Mouse (Mus musculus): ENCODE results near the gene Rab6b. TPM values are rescaled to one million over a fixed set of nuclear protein-coding genes. Genes with fewer than 3 reads are reported as not detected.

The Rab6b gene
- polyA plus RNA-seq, 1 experiment from 2014 or later = 12.3 TPM

GRCm38 (mm10) chr9:103188416-103188815 is 76.8 kb downstream of the Rab6b start:
- DNase-seq (ENCODE audit: low spot score) = no peak
- H3K27ac ChIP-seq (replicated peaks) = no peak overlapping the region
- no peaks in the 10 kb centered on the region for H3K4me1 ChIP-seq
- H3K36me3 ChIP-seq = peaks cover 67% of the 10 kb centered on the region
- H3K4me3 ChIP-seq = no peak overlapping the region
- 94% methylated on average over 4 of the region's 4 CpGs for WGBS
- no peaks in the 10 kb centered on the region for H3K27me3 ChIP-seq (ENCODE audit: low read depth, poor library complexity, severe bottlenecking)
- no peaks in the 10 kb centered on the region for H3K9me3 ChIP-seq (replicated peaks)

- Histone ChIP-seq H3K4me1 (peaks cover 8% of the 10 kb centered on the region; the same call in 1 of the 2 replicates), H3K27me3 (ENCODE audit: low read depth, poor library complexity, severe bottlenecking) (no peaks in the 10 kb centered on the region), H3K9me3 (replicated peaks) (no peaks in the 10 kb centered on the region), H3K36me3 (peaks cover 39% of the 10 kb centered on the region), H3K4me3 (peak within 1 kb of the TSS; percentile 95), H3K27ac (replicated peaks) (peak within 1 kb of the TSS; percentile 95)
- WGBS = under 1% methylated on average over 45 of the region's 45 CpGs
- DNase-seq (ENCODE audit: low spot score) = peak; percentile 90
Observed at GRCm38 (mm10) chr9:103201561-103202260, 90.1 kb downstream of the Rab6b start, which contains the start of gene Srprb. Srprb (minus strand) TSS chr9:103202137.

- DNase-seq (ENCODE audit: low spot score) = no peak
- Histone ChIP-seq H3K4me1 (peaks cover 11% of the 10 kb centered on the region; the same call in 1 of the 2 replicates), H3K36me3 (no peaks in the 10 kb centered on the region), H3K27me3 (ENCODE audit: low read depth, poor library complexity, severe bottlenecking) (no peaks in the 10 kb centered on the region), H3K4me3 (no peak overlapping the region), H3K9me3 (replicated peaks) (no peaks in the 10 kb centered on the region), H3K27ac (replicated peaks) (no peak overlapping the region)
- WGBS = 96% methylated on average over 5 of the region's 5 CpGs
Observed at GRCm38 (mm10) chr9:103205786-103206185, 94.2 kb downstream of the Rab6b start.

- DNase-seq (ENCODE audit: low spot score) = peak; percentile 79
- Histone ChIP-seq H3K27ac (replicated peaks) (no peak overlapping the region), H3K9me3 (replicated peaks) (no peaks in the 10 kb centered on the region), H3K36me3 (no peaks in the 10 kb centered on the region), H3K4me1 (peaks cover 7% of the 10 kb centered on the region; the same call in 1 of the 2 replicates), H3K4me3 (peak overlapping the region; percentile 37), H3K27me3 (ENCODE audit: low read depth, poor library complexity, severe bottlenecking) (no peaks in the 10 kb centered on the region)
- 10% methylated on average over 16 of the region's 16 CpGs for WGBS
Observed at GRCm38 (mm10) chr9:103207846-103208245, 96.3 kb downstream of the Rab6b start.

- Histone ChIP-seq H3K27me3 (ENCODE audit: low read depth, poor library complexity, severe bottlenecking) (no peaks in the 10 kb centered on the region), H3K27ac (replicated peaks) (no peak overlapping the region), H3K4me1 (peaks cover 7% of the 10 kb centered on the region; the same call in 1 of the 2 replicates), H3K9me3 (replicated peaks) (no peaks in the 10 kb centered on the region), H3K4me3 (no peak overlapping the region), H3K36me3 (no peaks in the 10 kb centered on the region)
- 60% methylated on average over 6 of the region's 6 CpGs for WGBS
- DNase-seq (ENCODE audit: low spot score) = no peak
Observed at GRCm38 (mm10) chr9:103208802-103209423, 97.3 kb downstream of the Rab6b start.

GRCm38 (mm10) chr9:103212654-103213420 is 101.2 kb downstream of the Rab6b start:
- DNase-seq (ENCODE audit: low spot score) = no peak
- WGBS = 86% methylated on average over 28 of the region's 28 CpGs
- H3K4me3 ChIP-seq = no peak overlapping the region
- H3K27me3 ChIP-seq (ENCODE audit: low read depth, poor library complexity, severe bottlenecking) = no peaks in the 10 kb centered on the region
- no peak overlapping the region for H3K27ac ChIP-seq (replicated peaks)
- peaks cover 4% of the 10 kb centered on the region; the same call in 1 of the 2 replicates for H3K4me1 ChIP-seq
- H3K9me3 ChIP-seq (replicated peaks) = no peaks in the 10 kb centered on the region
- no peaks in the 10 kb centered on the region for H3K36me3 ChIP-seq

- DNase-seq (ENCODE audit: low spot score) = no peak
- no peaks in the 10 kb centered on the region for H3K36me3 ChIP-seq
- H3K27me3 ChIP-seq (ENCODE audit: low read depth, poor library complexity, severe bottlenecking) = no peaks in the 10 kb centered on the region
- no peak overlapping the region for H3K4me3 ChIP-seq
- no peaks in the 10 kb centered on the region for H3K9me3 ChIP-seq (replicated peaks)
- 76% methylated on average over 2 of the region's 2 CpGs for WGBS
- no peak overlapping the region for H3K27ac ChIP-seq (replicated peaks)
- H3K4me1 ChIP-seq = no peaks in the 10 kb centered on the region
Observed at GRCm38 (mm10) chr9:103213631-103214030, 102.0 kb downstream of the Rab6b start.

GRCm38 (mm10) chr9:103214281-103214680 is 102.7 kb downstream of the Rab6b start:
- H3K4me1 ChIP-seq = no peaks in the 10 kb centered on the region
- no peaks in the 10 kb centered on the region for H3K9me3 ChIP-seq (replicated peaks)
- H3K4me3 ChIP-seq = no peak overlapping the region
- 84% methylated on average over 6 of the region's 6 CpGs for WGBS
- H3K27ac ChIP-seq (replicated peaks) = no peak overlapping the region
- no peaks in the 10 kb centered on the region for H3K27me3 ChIP-seq (ENCODE audit: low read depth, poor library complexity, severe bottlenecking)
- H3K36me3 ChIP-seq = no peaks in the 10 kb centered on the region
- no peak for DNase-seq (ENCODE audit: low spot score)

GRCm38 (mm10) chr9:103224721-103225120 is 113.1 kb downstream of the Rab6b start:
- H3K4me3 ChIP-seq = no peak overlapping the region
- H3K4me1 ChIP-seq = no peaks in the 10 kb centered on the region
- no peak for DNase-seq (ENCODE audit: low spot score)
- no peaks in the 10 kb centered on the region for H3K36me3 ChIP-seq
- no peak overlapping the region for H3K27ac ChIP-seq (replicated peaks)
- 94% methylated on average over 7 of the region's 7 CpGs for WGBS
- no peaks in the 10 kb centered on the region for H3K27me3 ChIP-seq (ENCODE audit: low read depth, poor library complexity, severe bottlenecking)
- no peaks in the 10 kb centered on the region for H3K9me3 ChIP-seq (replicated peaks)

GRCm38 (mm10) chr9:103225464-103225863 is 113.9 kb downstream of the Rab6b start:
- Histone ChIP-seq H3K27ac (replicated peaks) (no peak overlapping the region), H3K4me3 (no peak overlapping the region), H3K4me1 (peaks cover 7% of the 10 kb centered on the region), H3K27me3 (ENCODE audit: low read depth, poor library complexity, severe bottlenecking) (no peaks in the 10 kb centered on the region), H3K9me3 (replicated peaks) (no peaks in the 10 kb centered on the region), H3K36me3 (no peaks in the 10 kb centered on the region)
- 70% methylated on average over 3 of the region's 3 CpGs for WGBS
- no peak for DNase-seq (ENCODE audit: low spot score)

GRCm38 (mm10) chr9:103226806-103227205 is 115.2 kb downstream of the Rab6b start:
- H3K9me3 ChIP-seq (replicated peaks) = no peaks in the 10 kb centered on the region
- DNase-seq (ENCODE audit: low spot score) = no peak
- no peak overlapping the region for H3K4me3 ChIP-seq
- H3K4me1 ChIP-seq = peaks cover 13% of the 10 kb centered on the region
- 94% methylated on average over 15 of the region's 15 CpGs for WGBS
- no peaks in the 10 kb centered on the region for H3K36me3 ChIP-seq
- no peak overlapping the region for H3K27ac ChIP-seq (replicated peaks)
- H3K27me3 ChIP-seq (ENCODE audit: low read depth, poor library complexity, severe bottlenecking) = no peaks in the 10 kb centered on the region

GRCm38 (mm10) chr9:103227760-103228159 is 116.2 kb downstream of the Rab6b start:
- WGBS = 92% methylated on average over 16 of the region's 16 CpGs
- no peak overlapping the region for H3K27ac ChIP-seq (replicated peaks)
- peaks cover 13% of the 10 kb centered on the region for H3K4me1 ChIP-seq
- H3K9me3 ChIP-seq (replicated peaks) = no peaks in the 10 kb centered on the region
- no peaks in the 10 kb centered on the region for H3K27me3 ChIP-seq (ENCODE audit: low read depth, poor library complexity, severe bottlenecking)
- DNase-seq (ENCODE audit: low spot score) = no peak
- no peaks in the 10 kb centered on the region for H3K36me3 ChIP-seq
- H3K4me3 ChIP-seq = no peak overlapping the region

Data from midbrain, embryonic 10.5 days (tissue).